Mouse (Mus musculus) hindbrain, embryonic 11.5 days (tissue): Measurements from ENCODE around the gene Pdlim4. TPM values are rescaled to one million over a fixed set of nuclear protein-coding genes. Genes with fewer than 3 reads are reported as not detected.
"Not testable (repeated sequence)": the region's sequence is repeated elsewhere in the genome, so short reads cannot be mapped to it uniquely, and the experiment has no call there.

Source experiments
- ATAC-seq: fragments of 200-750 bp; cut with Nextera tagmentation; 2 replicates; pipeline ENCODE4 v1.8.0; 2017; ENCODE audit warnings: mild to moderate bottlenecking, moderate TSS enrichment, moderate library complexity; ENCODE audit not compliant: low FRiP score
- DNase-seq: peaks from one replicate; pipeline ENCODE4 v3.0.0-alpha.2; 2015; ENCODE audit warnings: low spot score
- H3K27ac ChIP-seq: fragments of 300-500 bp; sonication (generic); 2 replicates; pipeline ENCODE4 v1.5.1; 2014; ENCODE audit warnings: mild to moderate bottlenecking, low read depth, low read length
- H3K27me3 ChIP-seq: fragments of 300-500 bp; sonication (generic); 2 replicates; pipeline ENCODE4 v1.6.1; 2014; ENCODE audit warnings: mild to moderate bottlenecking, low read length, moderate library complexity, mixed read lengths; ENCODE audit not compliant: control insufficient read depth, insufficient read depth
- H3K36me3 ChIP-seq: fragments of 300-500 bp; sonication (generic); 2 replicates; pipeline ENCODE4 v1.6.1; 2014; ENCODE audit warnings: mild to moderate bottlenecking, low read length, moderate library complexity, mixed read lengths; ENCODE audit not compliant: control insufficient read depth, insufficient read depth
- H3K4me1 ChIP-seq: fragments of 300-500 bp; sonication (generic); replicated peaks from 2 replicates; pipeline ENCODE4 v1.6.1; 2014; ENCODE audit warnings: low read length, mixed read lengths; ENCODE audit not compliant: control insufficient read depth, insufficient read depth
- H3K4me2 ChIP-seq: fragments of 300-500 bp; sonication (generic); replicated peaks from 2 replicates; pipeline ENCODE4 v1.6.1; 2014; ENCODE audit warnings: mild to moderate bottlenecking, low read depth, low read length
- H3K4me3 ChIP-seq: fragments of 300-500 bp; sonication (generic); 2 replicates; pipeline ENCODE4 v1.5.1; 2014; ENCODE audit warnings: low read depth, low read length
- H3K9ac ChIP-seq: fragments of 300-500 bp; sonication (generic); 2 replicates; pipeline ENCODE4 v1.6.1; 2014; ENCODE audit warnings: low read depth, low read length
- H3K9me3 ChIP-seq: fragments of 300-500 bp; sonication (generic); 2 replicates; pipeline ENCODE4 v1.6.1; 2016; ENCODE audit warnings: low read length; ENCODE audit not compliant: control insufficient read depth
- WGBS: fragments of 180-500 bp; shearing (Covaris S2); extraction: QIAGEN DNeasy Blood & Tissue Kit; methylation state at CpG from one replicate; pipeline ENCODE4 v1.1.7; 2014; 5-methylcytosine and 5-hydroxymethylcytosine counted together
- polyA plus RNA-seq: library from polyadenylated mRNA; unstranded; fragments of >200 nt; fragmentation: Nextera tagmentation; extraction: Ambion mirVana; gene quantifications from 2 replicates; pipeline ENCODE4 v1.2.1, GENCODE M21; 2014

Gene Pdlim4
- polyA plus RNA-seq, 1 experiment from 2014 or later, result 46.4 TPM

GRCm38 (mm10) chr11:54006901-54007300 lies 61.9 kb downstream of the Pdlim4 start:
- no peak for DNase-seq
- no peak for ATAC-seq
- WGBS, result 86% methylated on average over 4 of the region's 4 CpGs
- Histone ChIP-seq H3K9me3 (no peaks in the 10 kb centered on the region), H3K4me1 (no peaks in the 10 kb centered on the region), H3K36me3 (no peaks in the 10 kb centered on the region), H3K4me3 (no peak overlapping the region), H3K27ac (no peak overlapping the region), H3K27me3 (no peaks in the 10 kb centered on the region), H3K4me2 (no peak overlapping the region), H3K9ac (no peak overlapping the region)

GRCm38 (mm10) chr11:54006362-54006761 lies 62.5 kb downstream of the Pdlim4 start:
- WGBS, result 59% methylated on average over 5 of the region's 5 CpGs
- not testable (repeated sequence) for H3K36me3 ChIP-seq, H3K27ac ChIP-seq, H3K4me1 ChIP-seq, H3K4me3 ChIP-seq, H3K9ac ChIP-seq, H3K9me3 ChIP-seq, ATAC-seq, DNase-seq, H3K27me3 ChIP-seq, H3K4me2 ChIP-seq

Other genes with a start within 250 kb of the Pdlim4 start
- 0.21 TPM in 1 of 2 replicates, not detected in the other for gene Gm12216, start 209.8 kb downstream of the Pdlim4 start, polyA plus RNA-seq
- 7.8 and 8.1 TPM in 2 replicates for gene Slc22a5, start 177.4 kb downstream of the Pdlim4 start, polyA plus RNA-seq
- 2.4 and 2.6 TPM in 2 replicates for gene Slc22a21, start 88.7 kb downstream of the Pdlim4 start, polyA plus RNA-seq
- gene Slc22a4, start 40.9 kb downstream of the Pdlim4 start, polyA plus RNA-seq, result 1.2 and 1.6 TPM in 2 replicates
- 18.2 and 20.3 TPM in 2 replicates for gene P4ha2, start 31.1 kb upstream of the Pdlim4 start, polyA plus RNA-seq
- gene Csf2, start 180.7 kb upstream of the Pdlim4 start, polyA plus RNA-seq, result not detected in 2 replicates
- not detected in 2 replicates for gene Il3, start 198.3 kb upstream of the Pdlim4 start, polyA plus RNA-seq
- 15.6 and 16.8 TPM in 2 replicates for gene Acsl6, start 234.8 kb upstream of the Pdlim4 start, polyA plus RNA-seq